Mouse (Mus musculus): ENCODE results near the gene Spata25. TPM values are rescaled to one million over a fixed set of nuclear protein-coding genes. Genes with fewer than 3 reads are reported as not detected.

Gene Spata25
- polyA plus RNA-seq, 1 experiment = 0.40 TPM

GRCm38 (mm10) chr2:164795868-164796267 is 32.5 kb downstream of the Spata25 start:
- Histone ChIP-seq H3K4me1 (ENCODE audit: control insufficient read depth, insufficient read depth, insufficient read length) (no peaks in the 10 kb centered on the region), H3K4me3 (ENCODE audit: extremely low read depth, insufficient read depth, insufficient read length) (no peak overlapping the region), H3K27ac (ENCODE audit: insufficient read depth, low read length) (no peak overlapping the region), H3K27me3 (ENCODE audit: control insufficient read depth, insufficient read depth, low read length) (no peaks in the 10 kb centered on the region), H3K36me3 (ENCODE audit: control insufficient read depth, insufficient read depth, low read length) (peaks cover 39% of the 10 kb centered on the region)
- TF ChIP-seq CTCF (IDR thresholded peaks at IDR 0.05; ENCODE audit: extremely low read depth, insufficient read depth, insufficient read length, insufficient replicate concordance) = no peak
- TF ChIP-seq POLR2A (IDR thresholded peaks at IDR 0.05; ENCODE audit: low read depth, low read length) = no peak
- WGBS = 85% methylated on average over 4 of the region's 4 CpGs
- no peak for DNase-seq (ENCODE audit: low read depth in 1 of 2, low spot score in 2 of 2)

GRCm38 (mm10) chr2:164794293-164794692 is 34.0 kb downstream of the Spata25 start:
- DNase-seq (ENCODE audit: low read depth in 1 of 2, low spot score in 2 of 2) = peak; percentile 61 to 62
- Histone ChIP-seq H3K4me1 (ENCODE audit: control insufficient read depth, insufficient read depth, insufficient read length) (no peaks in the 10 kb centered on the region), H3K4me3 (ENCODE audit: extremely low read depth, insufficient read depth, insufficient read length) (no peak overlapping the region), H3K36me3 (ENCODE audit: control insufficient read depth, insufficient read depth, low read length) (peaks cover 32% of the 10 kb centered on the region), H3K27ac (ENCODE audit: insufficient read depth, low read length) (no peak overlapping the region), H3K27me3 (ENCODE audit: control insufficient read depth, insufficient read depth, low read length) (no peaks in the 10 kb centered on the region)
- WGBS = 37% methylated on average over 5 of the region's 5 CpGs
- TF ChIP-seq CTCF (IDR thresholded peaks at IDR 0.05; ENCODE audit: extremely low read depth, insufficient read depth, insufficient read length, insufficient replicate concordance) (peak; percentile 63; the same call in 1 of the 2 replicates), POLR2A (IDR thresholded peaks at IDR 0.05; ENCODE audit: low read depth, low read length) (no peak)

- H3K4me1 ChIP-seq (ENCODE audit: control insufficient read depth, insufficient read depth, insufficient read length) = no peaks in the 10 kb centered on the region
- TF ChIP-seq POLR2A (IDR thresholded peaks at IDR 0.05; ENCODE audit: low read depth, low read length) (no peak), CTCF (IDR thresholded peaks at IDR 0.05; ENCODE audit: extremely low read depth, insufficient read depth, insufficient read length, insufficient replicate concordance) (no peak)
- peaks cover 30% of the 10 kb centered on the region for H3K36me3 ChIP-seq (ENCODE audit: control insufficient read depth, insufficient read depth, low read length)
- H3K27ac ChIP-seq (ENCODE audit: insufficient read depth, low read length) = no peak overlapping the region
- WGBS = 86% methylated on average over 2 of the region's 2 CpGs
- DNase-seq (ENCODE audit: low read depth in 1 of 2, low spot score in 2 of 2) = no peak
- H3K27me3 ChIP-seq (ENCODE audit: control insufficient read depth, insufficient read depth, low read length) = no peaks in the 10 kb centered on the region
- no peak overlapping the region for H3K4me3 ChIP-seq (ENCODE audit: extremely low read depth, insufficient read depth, insufficient read length)
Observed at GRCm38 (mm10) chr2:164793772-164794171, 34.6 kb downstream of the Spata25 start.

GRCm38 (mm10) chr2:164793236-164793635 is 35.1 kb downstream of the Spata25 start:
- Histone ChIP-seq H3K4me3 (ENCODE audit: extremely low read depth, insufficient read depth, insufficient read length) (no peak overlapping the region), H3K4me1 (ENCODE audit: control insufficient read depth, insufficient read depth, insufficient read length) (no peaks in the 10 kb centered on the region), H3K27me3 (ENCODE audit: control insufficient read depth, insufficient read depth, low read length) (no peaks in the 10 kb centered on the region), H3K36me3 (ENCODE audit: control insufficient read depth, insufficient read depth, low read length) (peaks cover 30% of the 10 kb centered on the region), H3K27ac (ENCODE audit: insufficient read depth, low read length) (no peak overlapping the region)
- TF ChIP-seq CTCF (IDR thresholded peaks at IDR 0.05; ENCODE audit: extremely low read depth, insufficient read depth, insufficient read length, insufficient replicate concordance) (peak; percentile 47; the same call in 1 of the 2 replicates), POLR2A (IDR thresholded peaks at IDR 0.05; ENCODE audit: low read depth, low read length) (no peak)
- WGBS = 91% methylated on average over 3 of the region's 3 CpGs
- peak in 1 of 2 experiments; percentile 52 for DNase-seq (ENCODE audit: low read depth in 1 of 2, low spot score in 2 of 2)

- TF ChIP-seq CTCF (IDR thresholded peaks at IDR 0.05; ENCODE audit: extremely low read depth, insufficient read depth, insufficient read length, insufficient replicate concordance) (no peak), POLR2A (IDR thresholded peaks at IDR 0.05; ENCODE audit: low read depth, low read length) (no peak)
- WGBS = 91% methylated on average over 12 of the region's 12 CpGs
- H3K27me3 ChIP-seq (ENCODE audit: control insufficient read depth, insufficient read depth, low read length) = no peaks in the 10 kb centered on the region
- H3K4me1 ChIP-seq (ENCODE audit: control insufficient read depth, insufficient read depth, insufficient read length) = no peaks in the 10 kb centered on the region
- H3K4me3 ChIP-seq (ENCODE audit: extremely low read depth, insufficient read depth, insufficient read length) = no peak overlapping the region
- H3K27ac ChIP-seq (ENCODE audit: insufficient read depth, low read length) = no peak overlapping the region
- no peak for DNase-seq (ENCODE audit: low read depth in 1 of 2, low spot score in 2 of 2)
- H3K36me3 ChIP-seq (ENCODE audit: control insufficient read depth, insufficient read depth, low read length) = peaks cover 29% of the 10 kb centered on the region
Observed at GRCm38 (mm10) chr2:164792400-164793190, 35.7 kb downstream of the Spata25 start.

- Histone ChIP-seq H3K4me1 (ENCODE audit: control insufficient read depth, insufficient read depth, insufficient read length) (no peaks in the 10 kb centered on the region), H3K27ac (ENCODE audit: insufficient read depth, low read length) (no peak overlapping the region), H3K36me3 (ENCODE audit: control insufficient read depth, insufficient read depth, low read length) (peaks cover 29% of the 10 kb centered on the region), H3K4me3 (ENCODE audit: extremely low read depth, insufficient read depth, insufficient read length) (no peak overlapping the region), H3K27me3 (ENCODE audit: control insufficient read depth, insufficient read depth, low read length) (no peaks in the 10 kb centered on the region)
- WGBS = 94% methylated on average over 18 of the region's 18 CpGs
- DNase-seq (ENCODE audit: low read depth in 1 of 2, low spot score in 2 of 2) = no peak
- TF ChIP-seq POLR2A (IDR thresholded peaks at IDR 0.05; ENCODE audit: low read depth, low read length) = no peak
- TF ChIP-seq CTCF (IDR thresholded peaks at IDR 0.05; ENCODE audit: extremely low read depth, insufficient read depth, insufficient read length, insufficient replicate concordance) = no peak
Observed at GRCm38 (mm10) chr2:164791841-164792261, 36.5 kb downstream of the Spata25 start.

- Histone ChIP-seq H3K4me1 (ENCODE audit: control insufficient read depth, insufficient read depth, insufficient read length) (peaks cover 5% of the 10 kb centered on the region; the same call in 1 of the 2 replicates), H3K27ac (ENCODE audit: insufficient read depth, low read length) (no peak overlapping the region), H3K27me3 (ENCODE audit: control insufficient read depth, insufficient read depth, low read length) (no peaks in the 10 kb centered on the region), H3K4me3 (ENCODE audit: extremely low read depth, insufficient read depth, insufficient read length) (no peak overlapping the region), H3K36me3 (ENCODE audit: control insufficient read depth, insufficient read depth, low read length) (peaks cover 21% of the 10 kb centered on the region)
- no peak for DNase-seq (ENCODE audit: low read depth in 1 of 2, low spot score in 2 of 2)
- WGBS = 90% methylated on average over 4 of the region's 4 CpGs
- no peak for TF ChIP-seq CTCF (IDR thresholded peaks at IDR 0.05; ENCODE audit: extremely low read depth, insufficient read depth, insufficient read length, insufficient replicate concordance)
- TF ChIP-seq POLR2A (IDR thresholded peaks at IDR 0.05; ENCODE audit: low read depth, low read length) = no peak
Observed at GRCm38 (mm10) chr2:164790451-164790850, 37.9 kb downstream of the Spata25 start.

Measured in spleen, adult 2 months (tissue).